Mouse (Mus musculus) heart, postnatal 0 days (tissue): ENCODE data around the gene Abhd6.

ENCODE experiments used
- CTCF ChIP-seq: IDR thresholded peaks from 2 replicates; pipeline ENCODE4 v1.5.1; 2016; ENCODE audit warnings: antibody characterized with exemption, control low read depth, low read depth
- EP300 ChIP-seq: IDR thresholded peaks from 2 replicates; pipeline ENCODE4 v1.6.1; 2016; ENCODE audit warnings: antibody characterized with exemption, low read depth

- no peak for TF ChIP-seq CTCF
- TF ChIP-seq EP300, result no peak
Measured at GRCm38 (mm10) chr14:8007486-8007885, 4.8 kb downstream of the Abhd6 start.
